Mouse (Mus musculus): Measurements from ENCODE around the gene Rangap1.
A peak's percentile ranks its signal among the peaks of the same experiment; 100 is the strongest.

Gene Rangap1

GRCm38 (mm10) chr15:81694891-81695290 is 50.4 kb downstream of the Rangap1 start:
- no peak for DNase-seq (ENCODE audit: low spot score in 2 of 2)

GRCm38 (mm10) chr15:81693967-81694881 is 51.1 kb downstream of the Rangap1 start:
- peak; percentile 78 to 87 for DNase-seq (ENCODE audit: low spot score in 2 of 2)

- no peak for DNase-seq (ENCODE audit: low spot score in 2 of 2)
These were observed 51.9 kb downstream of the Rangap1 start for GRCm38 (mm10) chr15:81693366-81693966.

GRCm38 (mm10) chr15:81680301-81680805 is 65.0 kb downstream of the Rangap1 start:
- no peak for DNase-seq (ENCODE audit: low spot score in 2 of 2)

- no peak for DNase-seq (ENCODE audit: low spot score in 2 of 2)
These were observed 68.7 kb downstream of the Rangap1 start for GRCm38 (mm10) chr15:81676637-81677036.

GRCm38 (mm10) chr15:81670231-81670640 is 75.1 kb downstream of the Rangap1 start:
- no peak for DNase-seq (ENCODE audit: low spot score in 2 of 2)

- no peak for DNase-seq (ENCODE audit: low spot score in 2 of 2)
These were observed 78.4 kb downstream of the Rangap1 start for GRCm38 (mm10) chr15:81666957-81667356.

GRCm38 (mm10) chr15:81663697-81664561 is 81.4 kb downstream of the Rangap1 start, which contains the start of gene L3mbtl2:
L3mbtl2 (plus strand) TSS chr15:81663889.
- peak; percentile 85 to 90 for DNase-seq (ENCODE audit: low spot score in 2 of 2)

- no peak for DNase-seq (ENCODE audit: low spot score in 2 of 2)
These were observed 82.0 kb downstream of the Rangap1 start for GRCm38 (mm10) chr15:81663281-81663680.

- no peak for DNase-seq (ENCODE audit: low spot score in 2 of 2)
These were observed 83.6 kb downstream of the Rangap1 start for GRCm38 (mm10) chr15:81661701-81662100.

Data from urinary bladder, postnatal 4 days (tissue).